Mouse (Mus musculus) megakaryocyte, adult 5-6 weeks (primary cell): Measurements from ENCODE around the gene Zfp459. TPM values are rescaled to one million over a fixed set of nuclear protein-coding genes. Genes with fewer than 3 reads are reported as not detected.
A peak's percentile ranks its signal among the peaks of the same experiment; 100 is the strongest.
"Not testable (repeated sequence)": the region's sequence is repeated elsewhere in the genome, so short reads cannot be mapped to it uniquely, and the experiment has no call there.

Source experiments
- ATAC-seq: 2 replicates; pipeline ENCODE4 v1.8.0; 2016; ENCODE audit warnings: mild to moderate bottlenecking, inconsistent platforms; ENCODE audit not compliant: poor library complexity, severe bottlenecking
- total RNA-seq, 2 experiments: library from RNA; stranded (forward) in 1 of 2; stranded (reverse) in 1 of 2; fragments of 153-499, 151-499 nt in 1 of 2; fragments of 221-1000, 200-1000 nt in 1 of 2; gene quantifications; 2 replicates each; pipeline versions ENCODE4 v1.2.3 to v1.2.4; 2015 to 2017

The Zfp459 gene
- 0.30 and 1.5 TPM in 2 replicates for total RNA-seq (2015)
- total RNA-seq (2017): 0.11 and 1.1 TPM in 2 replicates

GRCm38 (mm10) chr13:67421207-67421857, at the start of gene Zfp459:
Gene Zfp459, minus strand, starts transcription at chr13:67421418.
- peak; percentile 71 for ATAC-seq

DNA sequence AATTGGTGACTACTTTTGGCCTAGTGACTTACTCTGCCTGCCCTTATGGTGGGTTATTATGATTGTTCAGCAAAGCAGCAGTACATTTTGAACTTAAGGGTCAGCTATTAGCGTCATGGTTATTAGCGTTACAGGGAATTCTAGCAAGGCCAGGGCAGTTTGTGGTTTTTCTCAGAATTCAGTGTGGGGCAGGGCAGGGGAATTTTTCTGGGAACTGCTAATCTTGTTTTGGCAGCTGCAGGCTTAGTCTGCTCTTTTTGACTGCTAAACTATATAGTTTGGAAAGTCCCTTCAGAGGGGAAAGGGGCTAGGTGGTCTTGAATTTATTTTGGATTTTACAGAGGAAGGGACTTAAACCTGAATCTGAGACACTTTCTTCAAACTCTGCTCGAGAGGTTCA, 48.1 kb upstream of the Zfp459 start:
- no peak for ATAC-seq

DNA sequence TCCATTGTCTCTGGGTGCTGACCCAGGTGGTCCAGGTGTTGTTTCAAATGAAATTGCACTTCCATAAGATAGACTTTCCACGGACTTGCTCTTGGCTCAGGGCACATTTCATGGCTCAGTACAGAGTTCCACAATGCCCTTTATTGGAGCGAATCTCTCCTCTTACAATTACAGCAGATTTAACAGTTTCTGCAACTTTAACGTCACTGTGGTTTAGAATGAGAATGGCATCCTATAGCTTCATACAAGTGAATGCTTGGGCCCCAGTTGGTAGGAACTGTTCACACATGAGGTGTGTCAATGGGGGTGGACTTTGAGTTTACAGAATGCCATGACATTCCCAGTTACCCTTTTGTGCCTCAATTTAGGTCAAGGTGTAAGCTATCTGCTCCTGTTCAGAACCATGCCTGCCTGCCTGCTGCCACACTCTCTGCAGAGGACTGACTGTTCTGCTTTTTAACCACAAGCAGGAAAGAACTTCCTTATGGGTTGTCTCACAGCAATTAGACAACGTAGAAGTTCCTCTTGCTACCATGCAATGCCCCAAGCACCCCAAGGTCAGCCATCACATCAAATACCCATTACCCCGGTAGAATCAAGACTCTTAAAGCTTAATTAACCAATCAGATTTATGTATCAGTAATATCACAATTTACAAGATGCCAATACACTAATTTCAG, 42.4 kb upstream of the Zfp459 start:
- ATAC-seq: peak; percentile 100

GRCm38 (mm10) chr13:67452021-67452309, 30.7 kb upstream of the Zfp459 start:
- no peak for ATAC-seq

- ATAC-seq: peak; percentile 98
These were observed 30.2 kb upstream of the Zfp459 start, which contains the start of gene Zfp874a for GRCm38 (mm10) chr13:67451172-67452020. Gene Zfp874a, minus strand, starts transcription at chr13:67451624.

GRCm38 (mm10) chr13:67437095-67437494, 15.9 kb upstream of the Zfp459 start:
- peak; percentile 84 for ATAC-seq

DNA sequence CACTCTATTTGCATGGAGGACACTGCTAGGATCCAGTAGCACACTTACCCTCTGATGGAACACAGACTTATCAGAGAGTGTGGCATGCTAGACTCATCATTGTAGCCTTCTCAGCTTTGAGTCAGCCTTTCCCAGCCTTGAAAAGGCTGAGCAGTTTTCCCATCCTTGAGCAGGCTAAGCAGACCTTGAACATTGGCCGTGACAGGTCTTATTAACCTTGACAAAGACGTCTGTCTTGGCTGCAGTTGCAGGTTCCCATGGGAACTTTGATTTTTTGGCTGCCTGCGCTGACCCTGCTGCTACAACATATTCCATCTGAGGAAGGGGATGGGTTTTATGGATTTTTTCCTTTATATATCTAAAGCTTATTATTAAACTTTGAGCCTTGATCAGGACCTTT, 6.9 kb upstream of the Zfp459 start:
- ATAC-seq: no peak

DNA sequence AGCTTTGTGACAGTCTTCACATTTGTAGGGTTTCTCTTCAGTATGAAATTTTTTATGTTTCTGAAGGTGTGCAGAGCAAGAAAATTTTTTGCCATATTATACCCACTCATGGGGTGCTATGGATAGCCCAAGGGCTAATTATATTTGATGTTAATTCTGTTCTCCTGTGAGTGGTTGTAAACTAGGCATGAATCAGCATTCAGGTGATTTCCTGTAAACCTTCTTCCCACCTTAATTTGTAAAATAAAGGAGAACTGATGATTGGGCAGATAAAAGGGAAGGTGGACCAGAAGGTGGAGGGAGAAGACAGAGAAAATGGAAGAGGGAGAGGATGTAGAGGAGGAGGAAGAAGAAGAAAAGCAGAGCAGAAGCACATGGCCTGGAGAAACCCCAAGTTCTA, 4.5 kb upstream of the Zfp459 start:
- not testable (repeated sequence) for ATAC-seq

GRCm38 (mm10) chr13:67422532-67422931, 1.3 kb upstream of the Zfp459 start:
- ATAC-seq: not testable (repeated sequence)

DNA sequence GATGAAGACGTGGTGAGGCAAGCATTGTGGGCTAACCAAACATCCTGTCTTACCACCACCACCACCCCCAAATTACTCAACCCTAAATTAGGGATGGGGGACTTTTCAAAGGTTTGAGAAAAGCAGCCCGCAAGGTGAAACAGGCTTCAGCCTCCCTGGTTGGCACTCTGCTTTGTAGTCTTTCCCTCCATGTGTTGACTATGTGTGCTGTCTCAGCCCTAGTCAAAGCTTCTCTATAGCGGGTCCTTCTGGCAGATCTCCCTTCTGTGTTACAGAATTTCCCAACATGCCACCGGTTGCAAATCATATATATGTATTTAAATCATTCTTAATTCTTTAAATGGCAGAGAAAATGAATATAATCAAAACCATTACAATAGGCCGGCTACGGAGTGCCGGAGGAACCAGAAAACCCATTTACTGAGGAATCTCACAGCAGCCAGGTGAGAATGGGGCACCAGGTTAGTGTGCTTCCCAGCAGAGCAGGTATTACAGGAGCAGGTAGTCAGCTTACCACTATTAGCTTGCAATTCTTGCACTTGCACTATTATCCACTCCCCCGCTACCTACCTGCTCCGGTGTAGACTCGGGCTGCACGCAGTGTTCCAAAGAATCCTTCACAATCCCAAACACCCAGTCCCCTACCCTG, 536 bp downstream of the Zfp459 start:
- no peak for ATAC-seq

DNA sequence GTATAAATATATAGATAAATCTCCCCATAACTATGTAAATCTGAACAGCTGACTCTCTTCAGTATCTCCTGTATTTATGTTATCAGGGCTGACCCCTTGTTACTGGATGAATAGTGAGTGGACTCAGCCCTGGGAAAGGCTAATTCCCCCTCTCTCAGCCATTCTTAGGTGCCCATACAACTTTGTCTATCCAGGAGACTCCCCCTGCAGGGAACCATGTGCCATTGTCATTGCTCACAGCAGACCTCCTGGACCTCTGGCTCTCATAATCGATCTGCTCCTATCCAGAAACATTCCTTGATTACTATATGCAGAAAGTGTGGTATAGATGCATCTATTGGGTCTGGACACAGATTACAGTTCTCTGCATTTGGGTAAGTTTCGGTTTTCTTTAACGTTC, 4.4 kb downstream of the Zfp459 start:
- ATAC-seq: peak; percentile 34; the same call in 1 of the 2 replicates

DNA sequence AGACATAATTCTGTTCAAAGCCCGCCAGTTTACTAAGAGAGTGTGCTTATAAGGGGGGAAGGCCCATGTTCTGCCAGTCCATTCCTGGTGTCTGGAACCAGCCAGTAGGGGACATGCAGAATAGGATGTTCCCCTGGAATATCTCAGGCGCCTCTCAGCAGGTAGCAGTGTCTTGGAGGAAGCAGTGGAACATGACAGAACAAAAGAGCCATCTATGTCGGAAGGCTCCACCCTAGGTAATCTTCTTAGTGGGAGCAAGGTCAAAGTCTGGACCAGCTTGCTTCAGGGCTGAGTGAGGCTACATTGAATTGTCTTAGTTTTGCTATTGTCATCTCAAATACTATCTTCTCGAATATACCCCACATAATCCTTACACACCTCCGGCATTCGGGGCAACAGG, 5.5 kb downstream of the Zfp459 start:
- ATAC-seq: no peak

- peak; percentile 47; the same call in 1 of the 2 replicates for ATAC-seq
These were observed 7.6 kb downstream of the Zfp459 start for GRCm38 (mm10) chr13:67413634-67414033.

GRCm38 (mm10) chr13:67399183-67399903, 21.9 kb downstream of the Zfp459 start, which contains the start of gene Zfp429:
Gene Zfp429, minus strand, starts transcription at chr13:67399819.
- ATAC-seq: peak; percentile 94

GRCm38 (mm10) chr13:67376255-67376654, 45.0 kb downstream of the Zfp459 start:
- ATAC-seq: not testable (repeated sequence)

DNA sequence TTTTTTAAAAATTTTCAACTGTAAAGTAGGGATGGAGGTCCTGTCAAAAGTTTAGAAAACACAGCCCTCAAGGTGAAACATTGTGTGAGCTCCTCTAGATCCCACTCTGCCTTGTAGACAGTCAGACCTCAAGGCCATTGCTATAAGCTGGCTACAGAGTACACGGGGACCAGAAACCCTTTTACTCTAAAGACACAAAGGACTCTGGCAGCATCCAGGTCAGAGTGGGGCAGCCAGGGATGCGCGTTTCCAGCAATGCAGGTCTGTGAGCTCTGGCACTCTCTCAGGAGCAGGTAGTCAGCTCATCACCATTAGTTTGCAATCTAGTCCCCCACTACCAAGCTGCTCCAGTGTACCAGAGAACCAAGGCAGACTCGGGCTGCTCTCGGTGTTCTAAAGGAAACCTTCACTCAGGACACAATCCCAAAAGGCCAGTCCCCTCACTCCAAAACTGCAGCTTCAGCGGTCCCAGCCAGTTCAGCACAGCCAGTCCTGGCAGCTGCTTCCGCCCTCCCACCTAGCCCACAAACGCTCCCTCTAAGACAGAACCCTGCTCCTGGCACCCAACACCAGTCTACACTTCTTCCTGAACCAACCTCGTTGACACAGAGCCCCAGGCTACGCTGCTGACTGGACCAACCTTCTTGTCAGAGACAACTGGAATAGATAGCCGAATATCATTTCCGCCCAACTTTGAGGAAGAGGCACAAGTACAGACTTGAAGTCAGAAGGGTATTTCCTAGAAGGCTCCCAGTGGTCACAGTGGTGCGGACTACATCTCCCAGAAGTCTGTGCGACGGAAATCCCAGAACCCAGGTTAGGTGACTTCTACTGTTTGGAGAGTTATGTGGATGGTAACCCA, 45.9 kb downstream of the Zfp459 start, which contains the start of the genes Gm28041 and Zfp456:
TSS of gene Gm28041 (minus strand) at position 684 of the 862 bp plus-strand sequence.
TSS of gene Zfp456 (minus strand) at position 761 of the 862 bp plus-strand sequence.
- ATAC-seq: peak; percentile 96

- peak; percentile 94 for ATAC-seq
These were observed 61.0 kb downstream of the Zfp459 start, which contains the start of the genes Gm28044 and Zfp953 for GRCm38 (mm10) chr13:67360131-67360744. Gene Gm28044, minus strand, starts transcription at chr13:67360536. Gene Zfp953, minus strand, starts transcription at chr13:67360605.
